Mouse (Mus musculus): ENCODE results near the gene Oxgr1.

The Oxgr1 gene

GRCm38 (mm10) chr14:119980698-119981235 is 61.5 kb downstream of the Oxgr1 start:
- no peak for DNase-seq (ENCODE audit: low read depth, low spot score)

All from c-Kit-negative CD71-positive TER-119-positive erythroid progenitor cells, embryonic 14.5 days (primary cell).